Mouse (Mus musculus) liver, embryonic 13.5 days (tissue): ENCODE results near the gene Cbfa2t3. TPM values are rescaled to one million over a fixed set of nuclear protein-coding genes. Genes with fewer than 3 reads are reported as not detected.

Experiments
- ATAC-seq: fragments of 200-750 bp; cut with Nextera tagmentation; 2 replicates; pipeline ENCODE4 v1.8.0; 2017; ENCODE audit warnings: low read depth, mild to moderate bottlenecking, moderate number of reproducible peaks, moderate library complexity
- DNase-seq: peaks from one replicate; pipeline ENCODE4 v3.0.0; 2022
- H3K27ac ChIP-seq: fragments of 300-500 bp; sonication (generic); 2 replicates; pipeline ENCODE4 v1.5.1; 2015; ENCODE audit warnings: moderate library complexity, mild to moderate bottlenecking, inconsistent platforms
- H3K27me3 ChIP-seq: fragments of 300-500 bp; sonication (generic); 2 replicates; pipeline ENCODE4 v1.6.1; 2015; ENCODE audit warnings: mild to moderate bottlenecking, inconsistent platforms
- H3K36me3 ChIP-seq: fragments of 300-500 bp; sonication (generic); 2 replicates; pipeline ENCODE4 v1.6.1; 2015; ENCODE audit warnings: mild to moderate bottlenecking, inconsistent platforms
- H3K4me1 ChIP-seq: fragments of 300-500 bp; sonication (generic); replicated peaks from 2 replicates; pipeline ENCODE4 v1.6.1; 2015; ENCODE audit warnings: inconsistent platforms
- H3K4me2 ChIP-seq: fragments of 300-500 bp; sonication (generic); 2 replicates; pipeline ENCODE4 v1.6.1; 2015; ENCODE audit warnings: inconsistent platforms, mild to moderate bottlenecking, moderate library complexity
- H3K4me3 ChIP-seq: fragments of 300-500 bp; sonication (generic); replicated peaks from 2 replicates; pipeline ENCODE4 v1.5.1; 2015; ENCODE audit warnings: mild to moderate bottlenecking, inconsistent platforms
- H3K9ac ChIP-seq: fragments of 300-500 bp; sonication (generic); 2 replicates; pipeline ENCODE4 v1.6.1; 2015; ENCODE audit warnings: mild to moderate bottlenecking, inconsistent platforms
- H3K9me3 ChIP-seq: fragments of 300-500 bp; sonication (generic); replicated peaks from 2 replicates; pipeline ENCODE4 v1.6.1; 2016; ENCODE audit warnings: inconsistent platforms
- WGBS: fragments of 180-500 bp; shearing (Covaris S2); methylation state at CpG from one replicate; pipeline ENCODE4 v1.1.7; 2015; ENCODE audit not compliant: insufficient replicate concordance; 5-methylcytosine and 5-hydroxymethylcytosine counted together
- polyA plus RNA-seq: library from polyadenylated mRNA; unstranded; fragments of >200 nt; fragmentation: Nextera tagmentation; extraction: Ambion mirVana; gene quantifications from 2 replicates; pipeline ENCODE4 v1.2.1, GENCODE M21; 2015

Gene Cbfa2t3
- polyA plus RNA-seq, 1 experiment from 2014 or later, result 4.5 TPM

DNA sequence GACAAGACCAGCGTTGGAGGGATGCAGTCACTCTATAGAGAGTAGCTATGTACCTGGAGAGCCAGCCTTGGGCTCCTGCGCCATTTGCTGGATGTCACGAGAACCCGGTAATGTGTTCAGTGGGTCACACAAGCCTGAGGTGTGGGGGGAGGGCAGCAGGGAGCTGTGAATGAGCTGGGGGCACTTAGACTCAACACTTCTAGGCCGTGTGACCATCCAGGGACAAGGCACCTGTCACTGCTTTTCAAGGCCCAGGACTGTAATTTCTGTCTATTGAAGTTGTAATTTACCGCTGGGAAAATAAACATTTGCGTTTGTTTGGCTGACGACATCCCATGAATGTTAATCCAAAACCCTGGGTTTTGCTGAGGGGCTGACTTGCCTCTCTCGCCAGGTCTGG lies 12.0 kb downstream of the Cbfa2t3 start:
- Histone ChIP-seq H3K9ac (peak overlapping the region; percentile 62), H3K4me3 (no peak overlapping the region), H3K4me1 (peaks cover 96% of the 10 kb centered on the region), H3K4me2 (peak overlapping the region; percentile 60; the same call in 1 of the 2 replicates), H3K36me3 (peaks cover 31% of the 10 kb centered on the region; the same call in 1 of the 2 replicates), H3K27ac (peak overlapping the region; percentile 89), H3K9me3 (no peaks in the 10 kb centered on the region), H3K27me3 (peaks cover 40% of the 10 kb centered on the region)
- DNase-seq, result no peak
- ATAC-seq, result no peak
- WGBS, result 80% methylated on average over 9 of the region's 9 CpGs

DNA sequence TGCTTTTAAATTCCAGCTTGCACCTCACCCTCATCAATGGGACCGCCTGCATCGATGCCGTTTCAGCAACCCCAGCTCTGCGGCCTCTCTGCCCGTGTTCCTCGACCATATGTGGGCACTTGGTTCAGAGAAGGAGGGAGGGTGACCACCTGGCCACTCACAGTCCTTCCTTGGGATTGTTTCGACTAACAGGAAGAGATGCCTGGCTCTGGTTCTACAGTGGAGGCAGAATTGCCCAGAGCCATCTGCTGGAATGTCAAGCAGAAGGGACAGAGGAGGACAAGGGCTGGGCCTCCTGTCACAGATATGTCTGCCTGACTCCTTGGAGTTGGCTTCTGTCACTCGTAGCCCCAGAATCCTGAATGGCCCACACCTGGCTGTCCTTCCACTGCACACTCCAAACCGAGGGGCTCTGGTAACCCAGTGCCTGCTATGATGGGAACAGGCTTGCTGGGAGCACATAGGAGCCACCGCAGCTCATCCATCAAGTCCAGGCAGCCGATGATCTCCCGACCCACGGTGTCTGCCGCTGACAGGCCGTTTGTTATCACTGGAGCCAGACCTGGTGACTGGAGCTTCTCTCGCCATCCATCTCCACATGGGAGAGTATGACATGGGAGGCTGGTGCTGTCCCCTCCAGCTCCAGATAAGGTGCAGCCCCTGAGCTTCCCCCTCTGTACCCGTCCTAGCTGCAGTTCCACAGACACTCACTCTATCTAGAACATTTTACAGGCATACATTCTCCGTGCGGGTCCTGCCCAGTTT lies 13.6 kb downstream of the Cbfa2t3 start:
- H3K4me1 ChIP-seq, result peaks cover 93% of the 10 kb centered on the region
- H3K27ac ChIP-seq, result peak overlapping the region; percentile 89
- H3K27me3 ChIP-seq, result peaks cover 37% of the 10 kb centered on the region
- H3K4me3 ChIP-seq, result peak overlapping the region; percentile 16; the same call in 1 of the 2 replicates
- WGBS, result 32% methylated on average over 19 of the region's 19 CpGs
- ATAC-seq (peak; percentile 96), DNase-seq (peak; percentile 88)
- H3K36me3 ChIP-seq, result peaks cover 25% of the 10 kb centered on the region
- H3K9ac ChIP-seq, result peak overlapping the region; percentile 62
- peak overlapping the region; percentile 60 for H3K4me2 ChIP-seq
- H3K9me3 ChIP-seq, result no peaks in the 10 kb centered on the region

DNA sequence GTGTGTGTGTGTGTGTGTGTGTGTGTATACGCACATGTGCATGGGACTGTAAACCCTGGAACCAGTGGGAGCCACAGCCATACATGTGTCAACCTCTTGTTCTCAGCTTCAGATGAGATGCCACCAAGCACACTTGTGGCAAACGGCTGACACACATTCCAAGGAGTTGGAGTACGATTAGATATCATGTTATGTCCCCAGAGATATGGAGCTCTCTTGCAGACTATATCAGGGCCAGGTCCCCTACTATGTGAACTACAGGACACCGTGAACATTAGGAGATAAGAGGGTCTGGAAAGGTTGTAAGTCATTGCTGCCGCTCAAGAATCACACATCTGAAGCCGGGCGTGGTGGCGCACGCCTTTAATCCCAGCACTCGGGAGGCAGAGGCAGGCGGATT lies 16.1 kb downstream of the Cbfa2t3 start:
- WGBS, result 28% methylated on average over 11 of the region's 11 CpGs
- DNase-seq, result peak; percentile 67
- Histone ChIP-seq H3K4me3 (no peak overlapping the region), H3K36me3 (peaks cover 17% of the 10 kb centered on the region), H3K27ac (peak overlapping the region; percentile 67), H3K4me2 (no peak overlapping the region), H3K9me3 (no peaks in the 10 kb centered on the region), H3K9ac (no peak overlapping the region), H3K27me3 (peaks cover 52% of the 10 kb centered on the region), H3K4me1 (peaks cover 95% of the 10 kb centered on the region)
- peak; percentile 58 for ATAC-seq

DNA sequence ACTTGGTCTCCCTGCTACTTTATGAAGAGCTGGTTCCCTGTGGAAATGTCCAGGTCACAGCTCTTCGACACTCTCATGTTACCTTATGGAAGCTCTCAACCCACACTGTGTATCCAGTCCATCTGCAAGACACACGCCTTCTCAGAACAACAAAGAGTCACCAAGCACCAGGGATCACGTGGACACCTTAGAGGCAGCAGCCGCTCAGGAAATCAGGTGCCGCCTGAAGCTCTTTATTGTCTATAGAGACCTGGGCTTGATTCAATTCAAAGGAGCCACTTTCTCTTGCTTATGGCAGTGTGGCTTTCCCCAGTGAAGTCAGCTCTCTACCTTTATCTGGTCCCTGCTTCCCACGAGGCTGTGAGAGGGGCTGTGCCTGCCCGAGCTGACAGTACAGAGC lies 18.7 kb downstream of the Cbfa2t3 start:
- DNase-seq (no peak), ATAC-seq (no peak)
- Histone ChIP-seq H3K27me3 (peaks cover 74% of the 10 kb centered on the region), H3K9me3 (no peaks in the 10 kb centered on the region), H3K9ac (no peak overlapping the region), H3K4me1 (peaks cover 95% of the 10 kb centered on the region), H3K36me3 (peaks cover 16% of the 10 kb centered on the region; the same call in 1 of the 2 replicates), H3K4me2 (no peak overlapping the region), H3K4me3 (no peak overlapping the region), H3K27ac (0 out of 2 replicates have a peak overlapping the region, but pooled peaks have one; percentile 87)
- 42% methylated on average over 7 of the region's 7 CpGs for WGBS

DNA sequence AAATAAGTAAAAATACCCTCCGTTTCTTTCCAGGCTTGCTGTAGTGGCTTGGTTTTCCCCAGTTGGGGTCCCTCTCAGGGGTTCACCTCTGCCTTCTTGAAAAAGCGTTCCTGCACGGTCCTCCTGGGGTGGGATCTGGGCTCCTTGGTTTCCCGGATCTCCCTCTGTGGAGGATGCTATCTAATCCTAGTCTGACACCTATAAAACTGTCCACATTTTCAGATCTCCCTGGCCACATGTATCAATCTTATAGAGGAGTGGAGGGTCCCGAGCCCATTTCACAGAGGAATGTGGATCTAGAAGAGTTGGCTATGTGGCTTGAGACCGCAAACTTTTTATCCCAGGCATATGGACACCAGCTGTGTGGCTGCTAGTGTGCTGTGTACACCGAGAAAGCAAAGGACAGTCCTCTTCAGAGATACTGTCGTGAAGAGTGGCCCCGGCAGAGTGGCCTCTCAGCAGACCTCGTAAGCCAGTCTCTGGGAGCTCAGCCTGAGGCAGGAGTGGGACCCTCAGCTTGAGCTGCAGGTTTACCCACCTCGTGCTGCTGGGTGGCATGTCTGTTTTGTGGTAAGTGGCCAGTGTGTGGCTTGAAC lies 19.5 kb downstream of the Cbfa2t3 start:
- peaks cover 19% of the 10 kb centered on the region for H3K36me3 ChIP-seq
- peak overlapping the region; percentile 75 for H3K4me3 ChIP-seq
- peaks cover 93% of the 10 kb centered on the region for H3K4me1 ChIP-seq
- H3K9me3 ChIP-seq, result no peaks in the 10 kb centered on the region
- peak overlapping the region; percentile 99 for H3K4me2 ChIP-seq
- H3K9ac ChIP-seq, result peak overlapping the region; percentile 82
- peaks cover 74% of the 10 kb centered on the region for H3K27me3 ChIP-seq
- 31% methylated on average over 11 of the region's 11 CpGs for WGBS
- H3K27ac ChIP-seq, result peak overlapping the region; percentile 87
- ATAC-seq (no peak), DNase-seq (no peak)

DNA sequence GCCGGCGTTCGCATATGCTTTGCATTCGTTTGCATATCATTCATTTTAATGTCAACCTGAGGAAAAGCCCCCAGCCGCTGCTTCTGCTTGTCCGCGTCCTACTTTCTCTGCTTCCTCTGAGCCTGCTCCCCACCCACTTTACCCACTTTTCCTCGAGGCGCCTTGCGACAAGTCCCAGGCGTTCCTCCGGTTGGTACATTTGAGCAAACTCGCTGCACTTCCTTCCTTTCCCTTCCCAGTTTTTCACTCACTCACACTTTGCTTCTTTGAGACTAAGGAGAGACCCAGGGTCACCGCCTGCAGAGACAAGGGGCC lies 20.1 kb downstream of the Cbfa2t3 start:
- H3K9ac ChIP-seq, result peak overlapping the region; percentile 82
- H3K36me3 ChIP-seq, result peaks cover 25% of the 10 kb centered on the region
- H3K4me1 ChIP-seq, result peaks cover 89% of the 10 kb centered on the region
- DNase-seq (no peak), ATAC-seq (no peak)
- H3K4me3 ChIP-seq, result peak overlapping the region; percentile 75
- peak overlapping the region; percentile 99 for H3K4me2 ChIP-seq
- H3K27ac ChIP-seq, result peak overlapping the region; percentile 87
- WGBS, result 3% methylated on average over 14 of the region's 14 CpGs
- no peaks in the 10 kb centered on the region for H3K9me3 ChIP-seq
- peaks cover 77% of the 10 kb centered on the region for H3K27me3 ChIP-seq

DNA sequence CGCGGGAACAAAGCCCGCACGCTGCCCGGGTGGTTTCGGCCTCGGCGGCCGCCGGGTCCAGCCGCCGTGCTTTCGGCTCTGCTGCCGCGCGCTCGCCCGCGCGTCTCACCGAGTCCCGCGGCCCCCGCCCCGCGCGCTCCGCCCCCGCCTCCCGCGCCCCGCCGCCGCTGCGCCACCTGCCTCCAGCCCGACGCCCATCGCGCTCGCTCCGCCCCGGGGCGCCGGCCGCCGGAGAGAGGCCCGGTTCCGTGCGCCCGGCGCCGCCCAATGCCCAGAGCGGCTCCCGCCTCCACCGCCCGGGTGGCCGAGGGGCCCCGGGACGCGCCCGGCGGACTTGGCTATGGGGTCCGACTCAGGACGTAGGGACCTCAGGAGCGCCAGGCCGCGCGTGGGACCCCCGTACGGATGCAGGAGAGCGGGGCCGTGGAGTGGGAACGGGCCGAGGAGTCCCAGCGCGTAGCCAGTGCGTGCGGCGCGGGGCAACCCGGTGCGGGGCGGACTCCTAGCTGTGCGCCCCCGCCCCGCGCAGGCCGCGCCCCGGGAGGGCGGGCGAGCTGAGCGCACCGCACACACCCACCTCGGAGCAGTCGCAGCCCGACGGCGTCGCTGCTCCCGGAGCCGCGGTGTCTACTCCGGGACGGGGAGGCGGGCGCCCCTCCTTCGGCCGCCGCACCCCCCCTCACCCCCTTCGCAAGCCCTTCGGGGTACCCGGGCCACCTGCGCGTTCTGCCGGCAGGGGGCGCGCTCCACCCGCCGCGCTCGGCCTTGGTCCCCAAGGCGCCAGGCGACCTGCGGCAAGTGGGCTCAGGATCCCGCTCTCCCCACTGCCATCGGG lies 20.6 kb downstream of the Cbfa2t3 start:
- under 1% methylated on average over 85 of the region's 127 CpGs for WGBS
- H3K9me3 ChIP-seq, result no peaks in the 10 kb centered on the region
- H3K9ac ChIP-seq, result peak overlapping the region; percentile 82
- ATAC-seq (peak; percentile 85), DNase-seq (peak; percentile 74)
- H3K4me3 ChIP-seq, result peak overlapping the region; percentile 75
- peaks cover 84% of the 10 kb centered on the region for H3K4me1 ChIP-seq
- H3K4me2 ChIP-seq, result peak overlapping the region; percentile 99
- peaks cover 77% of the 10 kb centered on the region for H3K27me3 ChIP-seq
- H3K36me3 ChIP-seq, result peaks cover 31% of the 10 kb centered on the region
- H3K27ac ChIP-seq, result peak overlapping the region; percentile 87

DNA sequence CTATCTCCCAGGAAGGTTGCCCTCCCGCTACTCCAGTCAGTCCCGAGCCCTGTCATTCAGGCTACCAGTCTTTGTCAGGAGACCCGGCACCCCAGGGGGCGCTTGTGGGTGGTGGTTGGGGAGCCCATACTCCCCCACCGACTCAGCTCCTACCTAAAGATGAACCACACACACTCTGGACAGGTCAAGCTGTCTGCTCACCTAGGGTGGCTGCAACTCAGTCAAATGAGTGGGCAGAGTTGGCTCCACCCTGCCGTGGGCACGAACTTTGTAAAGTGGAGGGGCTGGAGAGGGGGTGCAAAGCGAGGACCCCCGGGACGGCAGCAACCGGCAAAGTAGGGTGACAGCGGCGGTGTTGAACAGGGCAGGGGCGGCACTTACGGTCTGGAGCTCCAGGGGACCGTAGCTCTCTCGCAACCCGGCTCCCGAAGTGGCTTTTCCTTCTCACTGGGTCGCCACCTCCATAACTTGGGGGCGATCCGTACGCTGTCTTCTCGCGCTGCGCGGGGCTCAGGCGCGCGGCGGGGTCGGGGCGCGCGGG lies 21.4 kb downstream of the Cbfa2t3 start:
- 21% methylated on average over 32 of the region's 35 CpGs for WGBS
- Histone ChIP-seq H3K9ac (peak overlapping the region; percentile 82), H3K27ac (peak overlapping the region; percentile 87), H3K4me3 (peak overlapping the region; percentile 75), H3K36me3 (peaks cover 38% of the 10 kb centered on the region), H3K4me2 (peak overlapping the region; percentile 99), H3K27me3 (peaks cover 76% of the 10 kb centered on the region), H3K4me1 (peaks cover 77% of the 10 kb centered on the region), H3K9me3 (no peaks in the 10 kb centered on the region)
- DNase-seq, result no peak
- no peak for ATAC-seq

DNA sequence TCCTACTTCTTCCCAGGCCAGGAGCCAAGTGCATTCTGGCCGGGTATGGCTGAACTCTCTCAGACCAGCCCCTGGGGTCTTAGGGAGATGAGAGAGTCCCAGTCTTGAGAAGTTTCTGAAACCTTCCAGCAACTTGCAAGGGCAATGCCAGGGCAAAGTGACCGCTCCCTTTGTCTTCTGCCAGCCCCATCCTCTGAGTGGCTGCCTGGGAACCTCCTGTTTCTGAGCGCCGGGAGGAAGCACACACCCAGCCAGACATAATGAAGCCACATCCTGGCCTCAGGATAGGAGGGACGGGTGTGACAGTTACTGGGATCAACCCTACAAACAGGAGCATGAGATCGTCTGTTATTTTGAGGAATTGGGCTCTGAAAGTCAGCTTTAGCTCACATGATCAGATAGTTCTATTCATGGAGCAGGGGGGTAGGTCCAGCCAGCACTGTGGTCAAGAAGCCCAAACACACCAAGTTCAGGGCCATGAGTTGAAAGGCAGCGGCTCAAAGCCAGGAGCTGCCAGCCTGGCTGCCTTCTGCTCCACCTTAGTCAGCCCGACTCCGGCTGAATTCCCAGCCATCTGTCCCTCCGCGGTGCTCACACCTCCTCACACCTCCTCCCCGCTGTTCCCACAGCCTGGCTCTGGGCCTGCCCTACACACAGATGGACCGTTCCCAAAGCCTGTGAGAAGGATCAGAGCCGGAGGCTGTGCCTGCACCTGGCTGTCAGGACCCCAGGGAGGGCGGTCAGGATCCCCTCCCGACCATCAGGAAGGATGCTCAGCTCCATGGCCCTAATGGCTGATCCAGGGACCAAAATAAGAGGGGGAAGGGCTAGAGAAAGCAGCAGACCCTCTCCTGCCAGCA lies 22.1 kb downstream of the Cbfa2t3 start:
- peaks cover 70% of the 10 kb centered on the region for H3K4me1 ChIP-seq
- WGBS, result 58% methylated on average over 16 of the region's 16 CpGs
- no peak for ATAC-seq

DNA sequence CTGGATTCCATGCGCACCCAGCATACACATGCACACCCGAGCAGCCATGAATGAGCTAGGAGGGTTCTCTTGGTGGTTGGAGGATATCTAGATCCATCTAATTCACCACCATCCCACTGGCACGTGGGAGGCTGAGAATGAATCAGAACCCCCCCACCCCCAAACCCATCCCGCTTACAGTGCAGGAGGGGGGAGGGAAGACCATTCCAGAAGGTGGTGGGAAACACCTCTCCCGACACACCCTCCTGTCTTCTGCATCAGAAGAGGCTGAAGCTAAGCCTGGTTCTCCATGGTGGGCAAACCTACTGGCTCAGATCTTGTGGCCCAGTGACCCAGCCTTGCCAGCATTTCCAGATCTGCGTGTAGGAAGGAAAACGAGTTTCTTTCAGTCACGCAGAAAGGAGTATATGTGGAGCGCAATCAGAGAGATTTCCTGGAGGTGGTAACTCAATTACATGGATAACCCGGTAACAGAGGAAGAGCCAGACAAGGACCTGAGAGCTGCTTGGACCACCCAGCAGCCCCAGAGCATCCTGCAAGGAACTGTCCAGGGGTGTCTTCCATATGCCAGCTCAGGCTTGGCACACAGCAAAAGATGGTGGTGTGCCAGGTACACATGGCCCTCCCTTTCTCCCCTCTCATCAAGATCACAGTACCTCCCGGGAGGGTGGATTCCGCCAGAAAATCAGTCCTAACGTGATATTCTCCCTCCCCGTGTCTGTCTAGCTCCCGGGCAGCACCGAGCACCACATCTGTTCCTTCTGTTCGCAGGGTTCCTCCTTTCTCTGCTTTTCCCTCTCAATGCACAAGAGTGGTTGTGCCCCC lies 23.1 kb downstream of the Cbfa2t3 start:
- peak overlapping the region; percentile 99 for H3K4me2 ChIP-seq
- no peak for ATAC-seq
- no peak overlapping the region for H3K9ac ChIP-seq
- DNase-seq, result no peak
- no peak overlapping the region for H3K4me3 ChIP-seq
- no peak overlapping the region for H3K27ac ChIP-seq
- peaks cover 47% of the 10 kb centered on the region for H3K36me3 ChIP-seq
- WGBS, result 79% methylated on average over 17 of the region's 17 CpGs
- no peaks in the 10 kb centered on the region for H3K9me3 ChIP-seq
- peaks cover 66% of the 10 kb centered on the region for H3K4me1 ChIP-seq
- peaks cover 77% of the 10 kb centered on the region for H3K27me3 ChIP-seq

More for the DNA sequence above, 22.1 kb downstream of the Cbfa2t3 start:
- Histone ChIP-seq H3K9me3 (no peaks in the 10 kb centered on the region), H3K27me3 (peaks cover 74% of the 10 kb centered on the region), H3K36me3 (peaks cover 40% of the 10 kb centered on the region), H3K27ac (peak overlapping the region; percentile 87; the same call in 1 of the 2 replicates), H3K9ac (peak overlapping the region; percentile 82), H3K4me2 (peak overlapping the region; percentile 99), H3K4me3 (peak overlapping the region; percentile 75)
- DNase-seq, result no peak
